Mouse (Mus musculus): ENCODE measurements at regions not wholly inside any gene's neighbourhood (a gene's known extent, or its start where the extent isn't known, plus 50 kb on each side); places are given as distances from the start of the nearest gene placed in this dataset.

DNA sequence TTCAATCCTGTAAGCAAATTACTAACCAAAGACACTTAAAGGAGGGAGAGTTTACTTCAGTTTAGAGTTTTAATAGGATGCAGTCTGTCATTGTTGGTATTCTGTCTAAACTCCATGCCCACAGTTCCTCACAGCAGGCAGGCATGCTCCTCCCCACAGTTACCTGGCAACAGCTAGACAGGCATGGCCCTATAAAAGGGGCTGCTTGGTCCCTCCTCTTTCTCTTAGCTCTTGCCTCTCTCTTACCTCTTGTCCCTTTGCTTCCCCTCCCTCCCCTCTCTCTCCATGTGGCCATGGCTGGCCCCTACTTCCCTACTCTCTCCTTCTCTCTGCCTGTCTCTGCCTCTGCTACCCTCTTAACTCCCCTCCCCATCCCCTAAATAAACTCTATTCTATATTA is 830.7 kb downstream of the D3Ertd751e start:
- no peaks in the 10 kb centered on the region for H3K79me2 ChIP-seq (ENCODE audit: control insufficient read depth, insufficient read depth, low read length)
- TF ChIP-seq POLR2A (IDR thresholded peaks at IDR 0.05; ENCODE audit: extremely low read depth, insufficient read depth, low read length), result no peak
- no peak for TF ChIP-seq CTCF (IDR thresholded peaks at IDR 0.05; ENCODE audit: low read depth, low read length)
- no peak for DNase-seq (ENCODE audit: extremely low read depth, low read depth, low spot score)
- no peak overlapping the region for H3K9ac ChIP-seq (ENCODE audit: low read depth, low read length)
- H3K36me3 ChIP-seq (ENCODE audit: control insufficient read depth, insufficient read depth, low read length), result no peaks in the 10 kb centered on the region
- no peak overlapping the region for H3K27ac ChIP-seq (replicated peaks; ENCODE audit: insufficient read depth, low read depth, low read length)
- no peak overlapping the region for H3K4me3 ChIP-seq (ENCODE audit: insufficient read depth, low read depth, low read length)
- H3K27me3 ChIP-seq (ENCODE audit: control insufficient read depth, insufficient read depth, low read length), result no peaks in the 10 kb centered on the region
- no peaks in the 10 kb centered on the region for H3K4me1 ChIP-seq (ENCODE audit: control insufficient read depth, insufficient read depth, low read length)

DNA sequence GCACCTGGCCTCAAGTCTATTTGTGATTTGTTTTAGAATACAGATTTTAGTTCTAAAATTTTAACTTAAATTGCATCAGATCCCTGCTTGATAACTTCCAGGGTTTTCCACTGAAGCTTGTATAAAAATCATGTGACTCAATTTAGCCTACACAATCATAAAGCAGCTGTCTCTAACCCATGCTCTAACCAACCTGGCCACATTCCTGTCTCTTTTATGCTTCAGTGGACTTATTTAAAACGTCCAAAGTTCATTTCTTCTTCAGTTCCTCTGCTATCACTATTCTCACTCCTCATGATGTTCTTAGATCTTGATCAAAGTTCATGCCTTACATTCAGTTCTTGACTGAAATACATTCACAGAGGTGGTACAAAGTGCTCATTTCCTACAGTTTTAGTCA is 839.9 kb downstream of the D3Ertd751e start:
- H3K27me3 ChIP-seq (ENCODE audit: control insufficient read depth, insufficient read depth, low read length), result no peaks in the 10 kb centered on the region
- H3K4me1 ChIP-seq (ENCODE audit: control insufficient read depth, insufficient read depth, low read length), result no peaks in the 10 kb centered on the region
- no peak overlapping the region for H3K9ac ChIP-seq (ENCODE audit: low read depth, low read length)
- no peaks in the 10 kb centered on the region for H3K36me3 ChIP-seq (ENCODE audit: control insufficient read depth, insufficient read depth, low read length)
- H3K79me2 ChIP-seq (ENCODE audit: control insufficient read depth, insufficient read depth, low read length), result no peaks in the 10 kb centered on the region
- no peak for TF ChIP-seq CTCF (IDR thresholded peaks at IDR 0.05; ENCODE audit: low read depth, low read length)
- TF ChIP-seq POLR2A (IDR thresholded peaks at IDR 0.05; ENCODE audit: extremely low read depth, insufficient read depth, low read length), result no peak
- H3K4me3 ChIP-seq (ENCODE audit: insufficient read depth, low read depth, low read length), result no peak overlapping the region
- no peak overlapping the region for H3K27ac ChIP-seq (replicated peaks; ENCODE audit: insufficient read depth, low read depth, low read length)
- DNase-seq (ENCODE audit: extremely low read depth, low read depth, low spot score), result no peak
- 10% methylated on average over 1 of the region's 1 CpGs for WGBS

DNA sequence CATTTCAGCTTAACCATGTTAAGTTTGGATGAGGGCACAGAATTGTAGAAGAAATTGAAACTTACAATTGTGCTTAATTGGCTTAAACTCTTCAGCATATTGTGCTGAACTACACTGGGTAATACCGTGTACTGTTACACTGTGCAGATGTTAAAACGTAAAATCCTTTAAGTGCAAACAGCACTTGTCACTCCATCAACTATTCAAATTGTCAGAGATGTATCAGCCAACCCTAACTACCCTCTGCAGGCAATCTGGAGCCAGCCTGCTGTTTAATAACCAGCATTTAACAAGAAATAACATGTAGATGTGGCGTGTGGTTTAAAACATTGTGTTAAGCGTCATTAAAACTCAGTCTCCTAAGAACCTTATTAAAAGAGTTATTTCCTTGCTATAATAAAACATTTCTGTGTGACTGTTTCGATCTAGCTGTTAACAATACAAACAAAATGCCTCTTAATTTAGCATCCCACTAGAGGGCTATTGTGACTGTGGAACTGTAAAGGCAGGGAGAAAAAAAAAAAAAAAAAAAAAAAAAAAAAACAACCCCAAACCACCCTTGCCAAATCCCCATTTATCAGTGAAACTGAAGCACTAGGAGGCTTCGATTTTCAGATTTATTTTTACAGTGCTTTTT is 845.0 kb downstream of the D3Ertd751e start:
- Histone ChIP-seq H3K79me2 (ENCODE audit: control insufficient read depth, insufficient read depth, low read length) (no peaks in the 10 kb centered on the region), H3K4me1 (ENCODE audit: control insufficient read depth, insufficient read depth, low read length) (no peaks in the 10 kb centered on the region), H3K36me3 (ENCODE audit: control insufficient read depth, insufficient read depth, low read length) (no peaks in the 10 kb centered on the region), H3K27ac (replicated peaks; ENCODE audit: insufficient read depth, low read depth, low read length) (no peak overlapping the region), H3K9ac (ENCODE audit: low read depth, low read length) (no peak overlapping the region), H3K4me3 (ENCODE audit: insufficient read depth, low read depth, low read length) (no peak overlapping the region), H3K27me3 (ENCODE audit: control insufficient read depth, insufficient read depth, low read length) (no peaks in the 10 kb centered on the region)
- no peak for DNase-seq (ENCODE audit: extremely low read depth, low read depth, low spot score)
- 78% methylated on average over 6 of the region's 6 CpGs for WGBS
- TF ChIP-seq POLR2A (IDR thresholded peaks at IDR 0.05; ENCODE audit: extremely low read depth, insufficient read depth, low read length) (no peak), CTCF (IDR thresholded peaks at IDR 0.05; ENCODE audit: low read depth, low read length) (no peak)

DNA sequence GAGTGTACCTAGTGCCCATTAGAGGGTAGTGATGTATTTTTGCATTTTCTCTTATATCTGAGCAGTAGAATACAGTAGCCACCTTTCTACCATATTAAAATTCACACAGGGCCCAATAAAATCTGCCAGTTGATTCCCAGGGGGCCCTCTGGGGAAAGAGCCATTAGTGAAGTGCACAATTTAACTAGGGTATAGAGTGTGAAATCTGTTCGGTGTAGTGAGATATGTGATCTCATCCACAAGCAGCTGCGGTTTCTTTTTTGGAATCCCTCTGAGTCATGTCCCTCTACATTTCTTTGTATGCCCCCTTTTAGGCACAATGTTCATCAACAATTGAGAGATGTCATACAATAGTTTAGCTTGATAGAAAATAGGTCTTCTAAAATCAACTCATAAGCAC is 847.1 kb downstream of the D3Ertd751e start:
- no peak for DNase-seq (ENCODE audit: extremely low read depth, low read depth, low spot score)
- H3K9ac ChIP-seq (ENCODE audit: low read depth, low read length), result no peak overlapping the region
- H3K79me2 ChIP-seq (ENCODE audit: control insufficient read depth, insufficient read depth, low read length), result no peaks in the 10 kb centered on the region
- no peaks in the 10 kb centered on the region for H3K36me3 ChIP-seq (ENCODE audit: control insufficient read depth, insufficient read depth, low read length)
- 94% methylated on average over 2 of the region's 2 CpGs for WGBS
- no peak overlapping the region for H3K27ac ChIP-seq (replicated peaks; ENCODE audit: insufficient read depth, low read depth, low read length)
- TF ChIP-seq POLR2A (IDR thresholded peaks at IDR 0.05; ENCODE audit: extremely low read depth, insufficient read depth, low read length) (no peak), CTCF (IDR thresholded peaks at IDR 0.05; ENCODE audit: low read depth, low read length) (no peak)
- H3K4me1 ChIP-seq (ENCODE audit: control insufficient read depth, insufficient read depth, low read length), result no peaks in the 10 kb centered on the region
- H3K27me3 ChIP-seq (ENCODE audit: control insufficient read depth, insufficient read depth, low read length), result no peaks in the 10 kb centered on the region
- no peak overlapping the region for H3K4me3 ChIP-seq (ENCODE audit: insufficient read depth, low read depth, low read length)

DNA sequence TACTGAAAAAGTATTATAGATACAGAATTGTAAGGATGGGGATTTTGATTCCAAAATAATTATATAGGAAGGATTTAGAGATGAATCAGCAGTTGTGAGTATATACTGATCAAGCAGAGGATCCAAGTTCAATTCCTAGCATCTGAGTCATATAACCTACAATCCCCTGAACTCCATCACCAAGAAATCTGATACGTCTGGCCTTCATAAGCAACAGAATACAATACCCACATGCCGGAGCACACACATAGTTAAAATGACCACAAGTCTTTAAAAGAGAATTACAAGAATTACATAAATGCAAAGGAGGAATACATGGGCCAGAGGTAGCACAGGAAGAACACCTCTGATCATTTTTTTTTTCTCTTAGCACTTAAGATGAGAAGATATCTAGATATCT is 847.7 kb downstream of the D3Ertd751e start:
- H3K4me3 ChIP-seq (ENCODE audit: insufficient read depth, low read depth, low read length), result no peak overlapping the region
- H3K79me2 ChIP-seq (ENCODE audit: control insufficient read depth, insufficient read depth, low read length), result no peaks in the 10 kb centered on the region
- H3K36me3 ChIP-seq (ENCODE audit: control insufficient read depth, insufficient read depth, low read length), result no peaks in the 10 kb centered on the region
- H3K9ac ChIP-seq (ENCODE audit: low read depth, low read length), result no peak overlapping the region
- no peak for DNase-seq (ENCODE audit: extremely low read depth, low read depth, low spot score)
- H3K4me1 ChIP-seq (ENCODE audit: control insufficient read depth, insufficient read depth, low read length), result no peaks in the 10 kb centered on the region
- H3K27me3 ChIP-seq (ENCODE audit: control insufficient read depth, insufficient read depth, low read length), result no peaks in the 10 kb centered on the region
- 84% methylated on average over 2 of the region's 2 CpGs for WGBS
- no peak overlapping the region for H3K27ac ChIP-seq (replicated peaks; ENCODE audit: insufficient read depth, low read depth, low read length)
- TF ChIP-seq POLR2A (IDR thresholded peaks at IDR 0.05; ENCODE audit: extremely low read depth, insufficient read depth, low read length) (no peak), CTCF (IDR thresholded peaks at IDR 0.05; ENCODE audit: low read depth, low read length) (no peak)

DNA sequence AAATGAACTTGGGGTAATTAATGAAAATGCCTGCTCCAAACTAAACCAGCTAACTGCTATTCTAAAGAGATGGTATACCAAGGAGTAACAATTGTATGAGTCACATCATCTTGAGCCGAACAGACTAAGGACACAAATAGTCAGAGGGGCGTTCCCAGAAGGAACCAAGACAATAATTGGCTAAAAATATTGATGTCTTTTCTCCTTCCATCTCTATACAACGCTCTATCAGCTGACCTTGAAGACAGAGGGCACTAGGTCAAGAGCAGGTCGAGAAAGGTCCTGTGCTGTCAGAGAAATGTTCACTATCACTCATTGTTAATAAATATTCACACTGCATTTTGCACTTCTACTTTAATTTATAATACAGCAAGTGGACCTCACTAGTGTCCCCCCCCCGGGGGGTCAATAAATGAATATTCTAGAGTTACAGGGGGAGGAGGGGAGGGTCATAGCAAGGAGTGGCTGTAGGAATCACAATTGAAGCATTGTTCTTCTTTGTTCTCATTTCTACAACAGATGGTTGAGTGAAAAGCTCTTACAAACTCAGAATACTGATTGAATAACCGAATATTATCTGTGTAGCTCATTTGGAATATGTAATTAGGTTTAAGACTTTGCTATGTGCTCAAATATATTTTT is 851.5 kb downstream of the D3Ertd751e start:
- Histone ChIP-seq H3K4me1 (ENCODE audit: control insufficient read depth, insufficient read depth, low read length) (no peaks in the 10 kb centered on the region), H3K27me3 (ENCODE audit: control insufficient read depth, insufficient read depth, low read length) (no peaks in the 10 kb centered on the region), H3K79me2 (ENCODE audit: control insufficient read depth, insufficient read depth, low read length) (no peaks in the 10 kb centered on the region), H3K4me3 (ENCODE audit: insufficient read depth, low read depth, low read length) (no peak overlapping the region), H3K27ac (replicated peaks; ENCODE audit: insufficient read depth, low read depth, low read length) (no peak overlapping the region), H3K9ac (ENCODE audit: low read depth, low read length) (no peak overlapping the region), H3K36me3 (ENCODE audit: control insufficient read depth, insufficient read depth, low read length) (no peaks in the 10 kb centered on the region)
- DNase-seq (ENCODE audit: extremely low read depth, low read depth, low spot score), result no peak
- TF ChIP-seq CTCF (IDR thresholded peaks at IDR 0.05; ENCODE audit: low read depth, low read length) (no peak), POLR2A (IDR thresholded peaks at IDR 0.05; ENCODE audit: extremely low read depth, insufficient read depth, low read length) (no peak)
- WGBS, result 61% methylated on average over 6 of the region's 6 CpGs

All from liver, adult 2 months (tissue).